Mouse (Mus musculus) induced T-regulatory cell, adult 2 months (primary cell): Measurements from ENCODE around the gene Hlf.
A peak's percentile ranks its signal among the peaks of the same experiment; 100 is the strongest.

Experiments used
- DNase-seq: peaks from one replicate; pipeline ENCODE4 v3.0.0-alpha.2; 2012; ENCODE audit warnings: low read depth

Hlf gene

GRCm38 (mm10) chr11:90390817-90391173, at the start of gene Hlf:
Gene Hlf (minus strand): TSS chr11:90390895.
- peak; percentile 87 for DNase-seq

DNA sequence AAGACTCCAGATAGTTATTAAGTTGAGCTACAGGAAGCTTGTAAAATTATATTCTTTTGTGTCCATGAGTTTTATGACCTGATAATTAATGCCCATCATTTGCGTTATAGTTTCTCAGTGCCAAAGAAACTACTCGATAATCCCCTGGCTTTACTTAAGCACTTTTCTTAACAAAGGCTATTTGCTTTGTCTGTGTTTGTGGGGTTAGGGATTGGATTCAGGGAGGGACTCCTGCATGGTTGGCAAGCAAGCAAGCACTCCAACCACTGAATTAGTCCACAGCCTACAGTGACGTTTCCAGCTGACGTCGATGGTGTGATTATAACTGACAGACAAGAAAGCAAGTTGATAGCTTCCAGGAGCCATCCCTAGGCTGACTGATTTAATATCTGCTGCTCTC, 48.1 kb upstream of the Hlf start:
- no peak for DNase-seq

DNA sequence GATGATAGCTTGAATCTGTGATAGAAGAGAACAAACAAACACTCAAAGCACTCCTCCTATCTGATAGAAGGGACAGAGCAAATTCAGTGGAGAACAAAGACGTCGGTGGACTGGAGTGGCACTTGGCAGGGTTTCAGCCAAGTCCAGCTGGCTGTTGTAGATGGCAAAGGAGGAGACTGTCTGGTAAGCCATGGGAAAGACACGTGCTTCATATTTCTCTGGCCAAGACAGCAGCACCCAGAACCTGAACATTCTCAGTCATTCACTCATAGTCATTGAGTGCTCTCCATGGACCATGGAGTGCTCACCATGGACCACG, 34.5 kb upstream of the Hlf start:
- DNase-seq, result no peak

DNA sequence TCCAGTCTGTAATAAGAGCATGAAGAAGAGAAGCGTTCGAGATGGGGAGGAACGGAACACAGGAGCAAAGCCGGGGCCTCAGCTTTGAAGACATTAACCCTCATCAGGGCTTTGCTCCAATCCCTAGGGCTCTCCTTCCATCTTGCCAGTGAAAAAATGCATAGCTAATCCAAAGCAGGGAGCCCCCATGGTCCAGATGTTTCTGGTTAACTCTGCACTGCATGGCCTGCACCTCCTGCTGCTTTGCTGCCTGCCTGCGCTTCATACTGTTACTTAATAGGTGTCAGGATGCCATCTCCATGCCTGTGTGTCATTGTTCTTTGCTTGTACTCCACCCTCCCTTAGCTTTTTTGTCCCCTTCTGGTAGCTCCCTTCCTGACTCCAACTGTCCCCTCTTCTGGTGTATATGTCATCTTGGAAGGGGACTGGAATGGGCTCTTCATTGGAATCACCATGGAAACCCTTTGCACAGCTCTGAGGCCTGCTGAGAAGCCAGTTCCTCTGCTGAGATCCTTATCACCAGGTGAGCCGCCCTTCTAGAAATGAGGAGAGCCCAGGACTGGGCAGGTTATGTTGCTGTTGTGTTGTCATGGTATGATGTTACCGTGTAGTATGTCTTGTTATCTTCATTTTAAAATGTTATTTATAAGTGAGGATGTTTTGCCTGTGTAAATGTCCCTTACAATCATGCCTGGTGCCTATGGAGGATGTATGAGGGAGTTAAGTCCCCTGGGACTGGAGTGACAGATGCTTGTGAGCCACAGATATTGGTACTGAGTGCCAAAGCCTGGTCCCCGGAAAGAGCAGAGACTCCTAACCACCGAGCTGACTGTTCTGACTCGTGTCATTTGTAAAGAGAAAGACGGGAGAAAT, 33.9 kb upstream of the Hlf start:
- DNase-seq, result no peak

DNA sequence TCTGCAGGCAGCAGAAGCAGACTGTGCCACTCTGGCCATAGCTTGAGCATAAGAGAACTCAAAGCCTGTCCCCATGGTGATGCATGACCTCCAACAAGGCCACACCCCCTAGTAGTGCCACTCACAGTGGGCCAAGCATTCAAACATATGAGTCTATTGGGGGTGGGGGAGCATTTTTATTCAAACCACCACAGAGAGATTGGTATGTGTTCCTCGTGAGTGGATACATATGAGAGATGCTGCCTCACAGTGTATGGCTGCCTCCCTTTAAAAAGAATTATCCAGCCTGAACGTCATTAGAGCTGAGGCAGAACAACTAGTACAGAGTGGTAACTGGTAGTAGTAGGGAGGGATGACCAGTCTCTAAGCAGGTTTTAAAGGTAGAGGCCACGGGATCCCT, 33.2 kb upstream of the Hlf start:
- no peak for DNase-seq

- peak; percentile 13 for DNase-seq
Observed at GRCm38 (mm10) chr11:90419706-90420105, 29.0 kb upstream of the Hlf start.

- DNase-seq, result peak; percentile 75
Observed at GRCm38 (mm10) chr11:90417921-90418320, 27.2 kb upstream of the Hlf start.

DNA sequence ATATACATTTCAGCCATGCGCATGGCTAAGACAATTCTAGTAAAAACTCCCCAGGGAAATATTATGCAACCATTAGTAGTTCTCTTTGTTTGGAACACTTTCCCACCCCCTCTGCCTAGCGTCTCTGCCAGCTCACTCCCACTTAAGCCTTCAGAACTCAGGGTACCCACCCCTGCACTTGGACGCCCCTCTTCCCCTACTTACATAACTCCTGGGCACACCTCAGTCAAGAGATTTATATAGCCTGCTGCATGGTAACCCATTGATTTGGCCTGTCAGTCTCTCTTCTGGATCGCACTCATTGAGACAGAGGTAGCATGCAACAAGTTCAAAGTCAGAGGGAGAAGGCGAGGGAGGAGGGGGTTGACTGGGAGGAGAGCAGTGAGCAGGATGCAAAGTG, 26.3 kb upstream of the Hlf start:
- DNase-seq, result no peak

- no peak for DNase-seq
Observed at GRCm38 (mm10) chr11:90398850-90399249, 8.2 kb upstream of the Hlf start.

DNA sequence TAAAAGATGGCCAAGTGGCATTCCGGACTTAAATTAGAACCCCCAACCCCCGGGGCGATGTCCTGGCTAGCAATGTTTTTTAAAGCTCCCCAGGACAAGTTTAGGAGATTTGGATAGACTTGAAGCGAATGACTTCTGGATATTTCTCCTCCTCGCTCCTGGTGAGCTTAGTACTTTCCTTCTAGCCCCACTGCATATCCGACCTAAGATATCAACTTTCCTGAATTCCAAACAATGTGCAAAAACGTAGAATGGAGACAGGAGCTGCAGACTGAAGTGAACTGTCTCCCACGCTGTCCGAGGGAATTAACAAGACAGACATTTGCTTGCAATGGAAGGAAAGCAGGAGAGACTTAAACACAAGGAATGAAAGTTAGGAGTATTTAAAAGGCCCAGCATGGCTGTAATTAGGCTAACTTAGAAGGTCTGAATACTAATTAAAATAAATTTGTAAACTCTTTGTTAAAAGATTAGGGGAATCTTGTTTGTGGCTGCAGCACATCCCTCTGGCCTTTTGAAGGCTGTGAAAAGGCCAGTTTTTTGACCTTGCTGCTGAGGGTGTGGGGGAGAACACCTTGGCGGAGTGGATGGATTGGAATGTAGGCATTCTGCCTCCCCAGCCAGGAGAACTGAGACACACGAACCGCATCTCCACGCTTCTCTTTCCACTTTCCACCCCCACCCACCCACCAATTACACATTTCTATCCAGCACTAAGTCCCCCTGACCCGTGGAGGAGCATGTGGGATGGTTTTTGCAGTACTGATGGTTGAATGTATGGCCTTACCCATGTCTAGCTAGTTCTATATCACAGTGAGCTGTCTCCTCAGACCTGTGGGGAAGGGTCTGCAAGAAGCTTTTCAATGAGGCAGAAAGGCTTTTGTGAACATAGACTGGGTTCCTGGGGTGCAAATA, 833 bp upstream of the Hlf start:
- peak; percentile 12 for DNase-seq

DNA sequence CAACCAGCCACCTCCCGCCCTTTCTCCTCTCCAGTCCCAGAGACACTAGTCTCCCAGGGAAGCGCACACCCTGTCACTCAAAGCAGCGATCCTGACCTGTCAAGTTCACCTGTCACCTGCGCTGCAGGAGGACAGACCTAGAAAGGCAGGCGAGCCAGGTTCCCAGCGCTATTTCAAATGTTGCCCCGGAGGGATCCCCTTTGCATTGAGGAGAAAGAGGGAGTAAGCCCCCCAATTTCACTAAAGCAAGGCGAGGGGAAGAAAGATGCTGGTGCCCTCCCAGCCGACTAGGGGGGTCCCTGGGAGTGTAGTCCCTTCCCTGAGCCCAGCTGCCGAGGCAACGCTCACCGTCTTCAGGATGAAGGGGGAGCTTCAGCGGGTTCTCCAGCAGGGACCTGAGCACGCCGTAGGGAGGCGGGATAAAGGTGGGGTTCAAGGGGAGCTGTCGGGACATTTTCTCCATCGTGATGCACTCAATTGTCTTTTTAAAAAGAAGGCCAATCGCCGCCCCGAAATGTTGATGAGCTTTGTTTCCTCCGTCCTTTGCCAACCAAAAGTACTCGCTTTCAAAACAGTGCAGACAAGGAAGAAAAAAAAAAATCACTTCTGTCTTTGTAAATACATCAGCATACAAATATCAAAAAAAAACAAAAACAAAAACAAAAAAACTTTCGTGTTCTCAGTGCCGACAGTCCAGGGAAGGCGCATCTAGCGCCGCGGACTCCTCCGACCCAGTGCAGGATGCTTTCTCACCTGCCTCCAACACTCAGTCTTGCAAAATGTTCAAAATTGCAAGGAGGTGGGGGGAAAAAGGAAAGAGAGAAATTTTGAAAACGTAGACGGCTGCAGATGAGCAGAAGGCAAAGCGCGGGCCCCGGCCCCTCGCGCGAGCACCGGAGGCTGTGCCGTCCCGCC, 536 bp downstream of the Hlf start:
- DNase-seq, result peak; percentile 37

GRCm38 (mm10) chr11:90389174-90389901, 1.4 kb downstream of the Hlf start:
- DNase-seq, result peak; percentile 37

- peak; percentile 49 for DNase-seq
Observed at GRCm38 (mm10) chr11:90387501-90388440, 2.9 kb downstream of the Hlf start.

DNA sequence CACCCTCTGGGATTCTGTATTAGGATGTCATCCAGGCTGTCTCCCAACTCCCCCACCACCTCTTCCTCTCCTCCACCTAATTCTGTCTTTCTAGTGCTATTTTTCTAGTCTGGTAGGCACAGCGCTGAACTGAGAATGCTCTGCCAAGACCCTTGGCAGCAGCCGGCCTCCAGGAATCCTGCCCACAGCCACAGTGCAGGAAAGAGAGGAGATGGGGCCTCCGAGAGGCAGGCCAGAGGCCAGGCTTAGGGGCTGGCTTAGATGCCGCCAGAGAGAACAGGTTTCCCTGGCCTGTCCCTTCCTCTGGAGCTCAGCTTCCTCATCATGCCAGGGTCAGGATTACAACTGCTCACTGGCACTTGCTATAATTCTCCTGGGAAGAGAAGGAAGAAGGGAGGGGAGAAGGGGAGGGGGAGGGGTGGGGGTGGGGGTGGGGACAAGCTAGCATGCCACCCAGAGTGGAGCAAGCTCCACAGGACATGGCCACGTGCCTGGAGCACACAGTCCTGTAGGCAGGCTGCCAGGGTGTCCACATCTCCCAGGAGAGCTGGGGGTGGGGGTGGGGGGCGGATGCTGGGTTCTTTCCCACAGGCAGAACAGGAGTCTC, 8.6 kb downstream of the Hlf start:
- DNase-seq, result no peak

DNA sequence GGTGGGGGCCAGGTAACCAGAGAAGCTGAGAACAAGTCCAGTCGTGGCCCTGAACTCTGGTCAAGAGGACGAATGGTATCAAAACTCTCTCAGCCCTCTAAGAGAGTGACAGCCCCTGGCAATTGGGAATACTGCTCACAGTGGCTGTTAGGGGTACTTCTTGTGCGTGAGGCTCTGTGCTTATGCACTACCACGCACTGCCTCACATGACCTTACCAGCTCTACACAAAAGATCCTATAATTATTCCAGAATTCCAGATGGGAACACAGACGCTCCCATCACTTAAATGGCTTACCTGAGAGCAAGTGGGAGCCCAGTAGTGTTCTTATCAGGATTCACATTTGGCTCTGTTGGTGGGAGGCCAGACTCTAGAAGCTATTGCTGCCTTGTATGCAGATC, 9.6 kb downstream of the Hlf start:
- no peak for DNase-seq

- DNase-seq, result no peak
Observed at GRCm38 (mm10) chr11:90380131-90380685, 10.5 kb downstream of the Hlf start.

- no peak for DNase-seq
Observed at GRCm38 (mm10) chr11:90378008-90378407, 12.7 kb downstream of the Hlf start.

DNA sequence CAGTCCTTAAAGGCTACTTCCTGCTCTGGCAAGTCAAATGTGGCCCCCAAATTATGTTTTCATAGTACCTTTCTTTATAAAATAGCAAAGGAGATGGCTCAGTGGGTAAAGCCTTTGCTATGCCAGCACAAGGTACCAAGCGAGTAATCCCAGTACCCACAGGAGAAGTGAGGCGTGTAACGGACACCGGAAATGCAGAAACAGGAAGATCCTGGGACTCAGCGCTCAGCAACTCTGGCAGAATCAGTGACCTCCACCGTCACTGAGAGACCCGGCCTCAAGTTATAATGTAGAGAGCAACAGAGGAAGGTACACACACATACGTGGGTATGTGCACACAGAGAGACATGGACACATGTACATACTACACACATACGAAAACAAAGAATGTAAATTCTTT, 14.3 kb downstream of the Hlf start:
- no peak for DNase-seq

GRCm38 (mm10) chr11:90371470-90372100, 19.1 kb downstream of the Hlf start:
- DNase-seq, result no peak
